Mouse (Mus musculus) heart, postnatal 0 days (tissue): ENCODE measurements at regions not wholly inside any gene's neighbourhood (a gene's known extent, or its start where the extent isn't known, plus 50 kb on each side); places are given as distances from the start of the nearest gene placed in this dataset.

Source experiments
- ATAC-seq: fragments of 200-750 bp; cut with Nextera tagmentation; 2 replicates; pipeline ENCODE4 v1.8.0; 2017; ENCODE audit warnings: low read depth, moderate number of reproducible peaks, moderate library complexity; ENCODE audit not compliant: insufficient read depth
- DNase-seq: peaks from one replicate; pipeline ENCODE4 v3.0.0-alpha.2; 2016; ENCODE audit warnings: low spot score
- H3K27ac ChIP-seq: fragments of 300-500 bp; sonication (generic); 2 replicates; pipeline ENCODE4 v1.5.1; 2014; ENCODE audit warnings: low read depth, mild to moderate bottlenecking
- H3K27me3 ChIP-seq: fragments of 300-500 bp; sonication (generic); 2 replicates; pipeline ENCODE4 v1.6.1; 2014; ENCODE audit warnings: low read length, mixed read lengths; ENCODE audit not compliant: control insufficient read depth, insufficient read depth
- H3K36me3 ChIP-seq: fragments of 300-500 bp; sonication (generic); replicated peaks from 2 replicates; pipeline ENCODE4 v1.6.1; 2014; ENCODE audit warnings: low read length, mixed read lengths; ENCODE audit not compliant: control insufficient read depth, insufficient read depth
- H3K4me1 ChIP-seq: fragments of 300-500 bp; sonication (generic); 2 replicates; pipeline ENCODE4 v1.6.1; 2014; ENCODE audit warnings: antibody characterized with exemption; ENCODE audit not compliant: control insufficient read depth, insufficient read depth
- H3K4me2 ChIP-seq: fragments of 300-500 bp; sonication (generic); 2 replicates; pipeline ENCODE4 v1.6.1; 2014; ENCODE audit warnings: low read depth, mild to moderate bottlenecking, low read length, moderate library complexity
- H3K4me3 ChIP-seq: fragments of 300-500 bp; sonication (generic); 2 replicates; pipeline ENCODE4 v1.5.1; 2014; ENCODE audit warnings: low read depth, low read length
- H3K9ac ChIP-seq: fragments of 300-500 bp; sonication (generic); replicated peaks from 2 replicates; pipeline ENCODE4 v1.6.1; 2014; ENCODE audit warnings: low read depth, low read length, mixed read lengths
- H3K9me3 ChIP-seq: fragments of 300-500 bp; sonication (generic); replicated peaks from 2 replicates; pipeline ENCODE4 v1.6.1; 2016; ENCODE audit warnings: low read length; ENCODE audit not compliant: control insufficient read depth
- CTCF ChIP-seq: IDR thresholded peaks from 2 replicates; pipeline ENCODE4 v1.5.1; 2016; ENCODE audit warnings: antibody characterized with exemption, control low read depth, low read depth
- EP300 ChIP-seq: IDR thresholded peaks from 2 replicates; pipeline ENCODE4 v1.6.1; 2016; ENCODE audit warnings: antibody characterized with exemption, low read depth
- WGBS: fragments of 180-500 bp; shearing (Covaris S2); extraction: QIAGEN DNeasy Blood & Tissue Kit; methylation state at CpG from one replicate; pipeline ENCODE4 v1.1.7; 2014; 5-methylcytosine and 5-hydroxymethylcytosine counted together

DNA sequence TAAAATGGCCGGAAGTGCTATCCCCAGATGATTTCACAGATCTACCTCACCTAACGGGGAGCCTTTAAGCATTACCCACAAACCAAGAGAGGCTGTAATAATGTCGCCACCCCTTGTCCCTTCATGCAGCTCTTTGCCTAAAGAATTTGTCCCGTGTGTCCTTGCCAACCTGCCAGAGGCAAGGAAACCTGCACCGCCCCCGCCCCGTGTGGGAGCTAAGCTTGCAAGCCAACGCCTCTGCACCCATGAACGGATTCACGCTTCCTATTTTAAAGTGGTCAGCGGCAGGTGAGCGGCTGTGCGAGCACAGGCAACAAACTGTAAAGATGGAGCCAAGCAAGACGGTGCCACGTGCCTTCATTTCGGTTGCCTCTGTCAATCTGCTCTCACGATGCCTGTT lies 63.1 kb downstream of the Gm11011 start:
- H3K27me3 ChIP-seq: no peaks in the 10 kb centered on the region
- TF ChIP-seq CTCF: no peak
- TF ChIP-seq EP300: no peak
- H3K36me3 ChIP-seq: no peaks in the 10 kb centered on the region
- ATAC-seq: no peak
- H3K27ac ChIP-seq: no peak overlapping the region
- no peak overlapping the region for H3K4me3 ChIP-seq
- DNase-seq: no peak
- H3K4me2 ChIP-seq: no peak overlapping the region
- H3K4me1 ChIP-seq: peaks cover 13% of the 10 kb centered on the region; the same call in 1 of the 2 replicates
- no peak overlapping the region for H3K9ac ChIP-seq
- no peaks in the 10 kb centered on the region for H3K9me3 ChIP-seq
- WGBS: 73% methylated on average over 17 of the region's 17 CpGs

DNA sequence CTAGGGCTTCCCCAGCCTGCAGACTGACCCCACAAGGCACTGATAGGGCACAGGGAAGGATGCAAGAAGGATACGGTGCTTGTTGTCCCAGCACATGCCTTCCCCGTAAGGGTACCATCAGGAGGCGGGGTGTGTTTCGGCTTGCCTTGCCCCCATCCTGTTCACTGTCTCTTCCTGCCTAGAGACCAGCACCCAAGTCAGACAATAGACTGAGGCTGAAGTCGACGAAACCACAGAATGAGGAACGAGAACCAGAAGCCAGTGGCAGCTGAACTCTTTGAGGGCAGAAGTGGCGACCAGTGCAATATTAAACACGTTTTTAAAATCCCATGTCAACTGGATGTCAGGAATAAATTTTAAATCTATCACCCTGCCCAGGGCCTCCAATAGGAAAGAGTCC lies 67.6 kb downstream of the Gm11011 start:
- DNase-seq: no peak
- Histone ChIP-seq H3K27ac (no peak overlapping the region), H3K4me2 (peak overlapping the region; percentile 40), H3K4me3 (peak overlapping the region; percentile 14; the same call in 1 of the 2 replicates), H3K9me3 (no peaks in the 10 kb centered on the region), H3K4me1 (peaks cover 13% of the 10 kb centered on the region; the same call in 1 of the 2 replicates), H3K27me3 (no peaks in the 10 kb centered on the region), H3K9ac (no peak overlapping the region), H3K36me3 (no peaks in the 10 kb centered on the region)
- ATAC-seq: no peak
- TF ChIP-seq CTCF (no peak), EP300 (no peak)
- WGBS: 31% methylated on average over 9 of the region's 9 CpGs

DNA sequence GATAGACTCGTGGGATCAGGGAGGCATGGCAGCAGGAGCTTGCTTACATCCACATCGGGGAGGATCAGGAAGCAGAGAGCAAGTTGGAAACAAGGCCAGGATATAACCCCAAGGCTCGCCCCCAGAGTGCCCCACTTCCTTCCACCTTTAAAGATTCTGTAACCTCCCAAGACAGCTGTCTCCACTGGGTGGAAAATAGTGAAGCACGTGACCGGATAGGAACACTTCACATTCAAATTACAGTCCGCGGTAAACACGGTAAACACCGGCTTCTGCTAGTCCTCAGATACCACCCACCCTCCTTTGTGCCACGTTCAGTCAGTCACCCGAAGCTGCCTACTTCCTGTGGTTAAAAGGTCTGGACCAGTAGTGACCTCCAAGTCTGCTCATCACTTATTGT lies 72.2 kb downstream of the Gm11011 start:
- no peak overlapping the region for H3K9ac ChIP-seq
- ATAC-seq (0 out of 2 replicates have a peak, but pooled peaks have one; percentile 20), DNase-seq (no peak)
- no peaks in the 10 kb centered on the region for H3K9me3 ChIP-seq
- no peak for TF ChIP-seq EP300
- no peak for TF ChIP-seq CTCF
- no peaks in the 10 kb centered on the region for H3K36me3 ChIP-seq
- no peak overlapping the region; the same call in 1 of the 2 replicates for H3K4me2 ChIP-seq
- H3K4me1 ChIP-seq: peaks cover 6% of the 10 kb centered on the region; the same call in 1 of the 2 replicates
- no peak overlapping the region for H3K4me3 ChIP-seq
- no peaks in the 10 kb centered on the region for H3K27me3 ChIP-seq
- H3K27ac ChIP-seq: no peak overlapping the region
- WGBS: 59% methylated on average over 11 of the region's 11 CpGs

DNA sequence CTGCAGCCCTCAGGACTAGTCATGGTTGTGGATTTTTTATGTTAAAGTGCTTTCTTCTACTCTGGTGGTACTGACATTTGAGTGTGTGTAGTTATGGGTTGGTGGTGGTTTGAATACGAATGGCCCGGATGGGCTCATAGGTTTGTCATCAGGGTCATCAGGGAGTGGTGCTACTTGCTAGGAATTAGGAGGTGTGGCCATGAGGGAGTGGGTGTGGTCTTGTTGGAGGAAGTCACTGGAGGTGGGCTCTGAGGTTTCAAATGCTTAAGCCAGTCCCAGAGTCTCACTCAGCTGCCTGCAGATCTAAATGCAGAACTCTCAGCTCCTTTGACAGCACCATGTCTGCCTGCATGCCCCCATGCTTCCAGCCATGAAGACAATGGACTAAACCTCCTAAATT lies 76.8 kb downstream of the Gm11011 start:
- no peak for ATAC-seq
- 87% methylated on average over 2 of the region's 2 CpGs for WGBS
- Histone ChIP-seq H3K27me3 (no peaks in the 10 kb centered on the region), H3K4me3 (no peak overlapping the region), H3K9me3 (no peaks in the 10 kb centered on the region), H3K4me1 (no peaks in the 10 kb centered on the region), H3K27ac (no peak overlapping the region), H3K4me2 (no peak overlapping the region), H3K36me3 (no peaks in the 10 kb centered on the region), H3K9ac (no peak overlapping the region)
- no peak for DNase-seq
- no peak for TF ChIP-seq CTCF
- TF ChIP-seq EP300: no peak

DNA sequence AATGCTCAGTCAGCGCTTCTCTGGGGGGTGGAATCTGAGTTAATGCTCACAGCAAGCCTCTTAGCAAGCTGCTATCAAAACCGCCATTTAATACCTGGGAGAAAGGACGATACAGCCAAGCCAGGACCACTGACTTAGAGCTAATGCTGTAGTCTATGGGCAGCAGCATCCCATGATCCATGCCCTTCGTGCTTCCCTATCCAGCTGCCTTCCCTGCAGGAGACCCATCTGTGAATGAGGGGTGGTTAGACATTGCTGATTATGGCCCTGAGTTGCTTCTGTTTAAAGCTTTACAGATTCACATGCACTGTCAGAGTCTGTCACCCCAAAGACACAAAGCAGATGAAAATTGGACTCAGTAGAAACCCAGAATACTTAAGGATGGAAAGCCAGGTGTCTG lies 78.1 kb downstream of the Gm11011 start:
- Histone ChIP-seq H3K9me3 (no peaks in the 10 kb centered on the region), H3K27ac (no peak overlapping the region), H3K4me1 (no peaks in the 10 kb centered on the region), H3K4me2 (no peak overlapping the region), H3K27me3 (no peaks in the 10 kb centered on the region), H3K4me3 (no peak overlapping the region), H3K36me3 (no peaks in the 10 kb centered on the region), H3K9ac (no peak overlapping the region)
- WGBS: 76% methylated on average over 4 of the region's 4 CpGs
- ATAC-seq (no peak), DNase-seq (no peak)
- TF ChIP-seq EP300: no peak
- TF ChIP-seq CTCF: no peak

DNA sequence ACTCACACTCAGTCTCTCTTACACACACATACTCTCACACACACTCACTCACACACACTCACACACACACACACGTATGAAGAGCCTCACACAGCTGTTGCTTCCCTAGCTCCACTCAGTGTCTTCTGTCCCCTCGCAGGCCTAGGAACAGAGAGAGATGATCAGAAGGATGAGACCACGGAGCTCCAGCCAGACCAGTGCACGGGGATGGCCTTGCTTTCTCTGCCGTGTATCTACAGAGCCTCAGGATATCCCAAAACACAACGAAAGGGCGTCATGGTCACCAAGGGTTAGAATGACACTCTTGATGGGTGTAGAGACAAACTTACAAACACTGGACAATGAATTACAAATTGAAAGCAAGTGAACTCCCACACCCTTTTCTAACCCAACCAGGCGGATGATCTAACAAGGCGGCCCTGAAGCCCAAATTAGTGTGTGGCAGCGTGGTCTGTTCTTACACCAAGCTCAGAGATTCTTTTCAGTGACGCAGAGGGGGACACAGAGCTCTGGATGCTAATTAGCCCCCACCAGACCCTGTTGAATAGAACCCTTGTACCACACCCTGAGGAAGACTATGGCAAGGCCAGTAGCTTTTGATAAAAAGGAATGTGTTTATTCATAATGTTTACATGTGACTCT lies 83.0 kb downstream of the Gm11011 start:
- 90% methylated on average over 11 of the region's 11 CpGs for WGBS
- Histone ChIP-seq H3K4me2 (no peak overlapping the region), H3K4me1 (no peaks in the 10 kb centered on the region), H3K27me3 (no peaks in the 10 kb centered on the region), H3K9me3 (no peaks in the 10 kb centered on the region), H3K27ac (no peak overlapping the region), H3K9ac (no peak overlapping the region), H3K4me3 (no peak overlapping the region), H3K36me3 (no peaks in the 10 kb centered on the region)
- no peak for ATAC-seq
- no peak for DNase-seq
- TF ChIP-seq CTCF (no peak), EP300 (no peak)
